Mouse (Mus musculus) C2C12 (cell line): ENCODE results near the gene Olfr350.

ENCODE experiments used
- CEBPB ChIP-seq: IDR thresholded peaks from one replicate; pipeline ENCODE4 v1.6.1; 2011; ENCODE audit warnings: low read depth, mild to moderate bottlenecking, control low read depth, moderate library complexity
- CTCF ChIP-seq: IDR thresholded peaks from one replicate; pipeline ENCODE4 v1.5.1; 2011; ENCODE audit not compliant: control insufficient read depth, insufficient read depth, insufficient read length
- FOSL1 ChIP-seq: IDR thresholded peaks from one replicate; pipeline ENCODE4 v1.8.0; 2011; ENCODE audit warnings: mild to moderate bottlenecking, low read length; ENCODE audit not compliant: poor library complexity, insufficient read depth, severe bottlenecking
- MAX ChIP-seq: IDR thresholded peaks from one replicate; pipeline ENCODE4 v1.6.1; 2011; ENCODE audit warnings: mild to moderate bottlenecking, control low read depth
- MYOD1 ChIP-seq: IDR thresholded peaks from one replicate; pipeline ENCODE4 v1.6.1; 2011; ENCODE audit warnings: low read depth; ENCODE audit not compliant: control insufficient read depth, insufficient read length
- MYOG ChIP-seq: IDR thresholded peaks from one replicate; pipeline ENCODE4 v1.6.1; 2011; ENCODE audit not compliant: control insufficient read depth, insufficient read length; ENCODE audit errors: extremely low read depth
- USF1 ChIP-seq: IDR thresholded peaks from one replicate; pipeline ENCODE4 v1.6.1; 2011; ENCODE audit warnings: low read depth, mild to moderate bottlenecking, control low read depth, moderate library complexity

DNA sequence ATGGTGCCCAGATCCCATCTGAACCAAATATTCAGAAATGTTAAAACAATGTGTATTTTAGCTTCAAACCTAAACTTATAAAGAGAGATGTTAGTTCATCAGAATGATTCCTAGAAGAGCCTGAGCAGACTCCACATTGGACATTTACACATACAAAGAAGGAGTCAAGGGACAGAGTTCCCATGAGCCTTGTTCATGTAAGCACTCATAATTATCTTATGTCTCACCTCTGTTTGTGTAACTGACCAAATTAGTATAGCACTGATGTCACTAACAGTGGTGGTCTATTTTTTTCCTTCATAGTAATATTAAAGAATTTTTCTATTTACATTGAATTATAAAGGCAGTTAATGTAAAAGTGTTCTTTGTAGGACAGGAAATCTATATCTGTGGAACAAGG, 46.7 kb downstream of the Olfr350 start, which contains the start of gene Olfr353:
- TF ChIP-seq CTCF (no peak), MAX (no peak), MYOD1 (no peak), CEBPB (no peak), USF1 (no peak), MYOG (no peak), FOSL1 (no peak)
